Mouse (Mus musculus) kidney, adult 2 months (tissue): ENCODE results near the gene Adprm.

Source experiments
- CTCF ChIP-seq: fragments of 200-500 bp; conservative IDR thresholded peaks from 2 replicates; pipeline ENCODE4 v1.5.1; 2011; ENCODE audit warnings: low read depth, mild to moderate bottlenecking, control low read depth, low read length, moderate library complexity, mixed read lengths; ENCODE audit not compliant: insufficient read depth, insufficient read length
- POLR2A ChIP-seq: fragments of 200-500 bp; IDR thresholded peaks from one replicate; pipeline ENCODE4 v1.6.1; 2011; ENCODE audit warnings: low read depth, low read length, control low read depth

- TF ChIP-seq CTCF: no peak
- no peak for TF ChIP-seq POLR2A
These were observed 15.5 kb downstream of the Adprm start for GRCm38 (mm10) chr11:67036892-67037291.
